Mouse (Mus musculus) ES-Bruce4 (cell line): ENCODE measurements around the gene Blvrb.
A peak's percentile ranks its signal among the peaks of the same experiment; 100 is the strongest.

Source experiments
- CTCF ChIP-seq: IDR thresholded peaks from one replicate; pipeline ENCODE4 v1.8.1; 2011; ENCODE audit warnings: low read depth, low read length
- EP300 ChIP-seq: IDR thresholded peaks from 2 replicates; pipeline ENCODE4 v1.6.1; 2011; ENCODE audit warnings: low read depth, low read length; ENCODE audit not compliant: insufficient read depth
- POLR2A ChIP-seq: IDR thresholded peaks from one replicate; pipeline ENCODE4 v1.8.1; 2011; ENCODE audit warnings: low read length; ENCODE audit not compliant: insufficient read depth

DNA sequence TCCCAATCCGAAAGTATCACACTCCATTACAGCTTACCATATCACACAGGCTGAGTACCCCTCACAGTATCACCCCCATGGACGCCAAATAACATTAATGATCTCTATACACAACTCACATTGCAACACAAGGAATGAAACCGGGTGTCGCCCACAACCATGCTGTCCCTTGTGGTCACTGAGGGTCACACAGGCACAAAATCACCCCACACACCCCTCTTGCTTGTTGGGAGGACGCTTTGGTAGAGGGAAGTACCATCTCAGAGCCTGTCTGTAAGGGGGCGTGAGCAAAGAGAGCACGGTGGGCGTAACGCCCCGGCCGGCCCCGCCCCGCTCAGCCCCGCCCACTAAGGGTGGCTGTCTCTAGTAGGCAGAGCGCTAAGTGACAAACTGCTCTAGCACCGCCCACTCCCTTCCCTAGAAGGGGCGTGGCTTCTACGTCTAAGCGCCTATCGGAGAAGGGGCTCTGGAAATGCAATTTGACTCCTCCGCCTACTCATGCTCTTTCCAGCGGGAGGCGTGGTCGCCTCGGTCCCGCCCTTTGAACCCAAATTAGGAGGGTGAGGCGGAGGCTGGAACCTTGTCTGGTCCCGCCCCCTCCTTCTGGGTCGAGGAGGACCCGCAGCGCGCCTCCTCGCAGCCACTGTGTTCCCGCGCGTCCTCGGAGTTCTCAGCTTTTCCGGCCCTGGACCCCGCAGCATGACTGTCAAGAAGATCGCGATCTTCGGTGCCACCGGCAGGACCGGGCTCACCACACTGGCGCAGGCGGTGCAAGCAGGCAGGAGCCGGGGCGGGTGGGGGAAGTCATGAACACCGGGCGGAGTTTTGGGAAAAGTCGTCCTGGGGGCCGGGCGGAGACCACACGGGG lies at the start of gene Blvrb, which contains the start of gene Sptbn4:
- TF ChIP-seq CTCF (no peak), POLR2A (peak; percentile 66), EP300 (no peak)
